Mouse (Mus musculus): ENCODE measurements around the gene Hdhd3. TPM values are rescaled to one million over a fixed set of nuclear protein-coding genes. Genes with fewer than 3 reads are reported as not detected.

Gene Hdhd3
- polyA plus RNA-seq, 1 experiment from 2014 or later: 21.2 TPM

GRCm38 (mm10) chr4:62516579-62516978 is 13.3 kb upstream of the Hdhd3 start:
- H3K27me3 ChIP-seq (ENCODE audit: control insufficient read depth, insufficient read depth, low read length): no peaks in the 10 kb centered on the region
- H3K4me2 ChIP-seq (replicated peaks; ENCODE audit: low read depth, low read length): peak overlapping the region; percentile 11; the same call in 1 of the 2 replicates
- no peak overlapping the region for H3K4me3 ChIP-seq (ENCODE audit: low read depth, low read length)
- H3K9me3 ChIP-seq (ENCODE audit: control insufficient read depth, low read depth, low read length): no peaks in the 10 kb centered on the region
- peak; percentile 66; the same call in 1 of the 2 replicates for ATAC-seq (ENCODE audit: insufficient number of reproducible peaks, insufficient read depth, low FRiP score, low read depth)
- no peak overlapping the region for H3K9ac ChIP-seq (replicated peaks; ENCODE audit: low read depth, low read length)
- peaks cover 24% of the 10 kb centered on the region for H3K36me3 ChIP-seq (ENCODE audit: control insufficient read depth, insufficient read depth, low read length)
- peaks cover 30% of the 10 kb centered on the region for H3K4me1 ChIP-seq (ENCODE audit: control insufficient read depth, insufficient read depth, low read length)
- peak overlapping the region; percentile 45; the same call in 1 of the 2 replicates for H3K27ac ChIP-seq (ENCODE audit: low read length)
- 71% methylated on average over 1 of the region's 1 CpGs for WGBS

DNA sequence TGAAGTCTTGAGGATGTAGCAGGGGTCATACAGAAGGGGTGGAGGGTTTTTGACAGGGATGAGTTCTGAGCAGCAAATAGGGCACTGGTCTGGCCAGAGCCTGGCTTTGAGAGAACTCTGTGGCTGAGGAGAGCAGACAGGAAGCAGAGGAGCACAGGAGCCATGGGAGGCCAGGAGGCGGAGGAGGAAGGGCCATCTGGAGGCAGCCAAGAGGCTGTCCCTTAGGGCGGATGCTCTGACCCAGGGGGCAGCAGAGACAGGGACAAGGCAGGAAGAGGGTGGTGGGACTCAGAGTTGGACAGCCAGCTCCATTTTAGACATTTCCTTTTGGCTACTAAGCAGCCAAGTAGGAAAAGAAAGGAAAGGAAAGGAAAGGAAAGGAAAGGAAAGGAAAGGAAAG is 12.8 kb upstream of the Hdhd3 start:
- WGBS: 35% methylated on average over 2 of the region's 2 CpGs
- Histone ChIP-seq H3K27ac (ENCODE audit: low read length) (peak overlapping the region; percentile 45; the same call in 1 of the 2 replicates), H3K36me3 (ENCODE audit: control insufficient read depth, insufficient read depth, low read length) (peaks cover 28% of the 10 kb centered on the region), H3K9ac (replicated peaks; ENCODE audit: low read depth, low read length) (no peak overlapping the region), H3K27me3 (ENCODE audit: control insufficient read depth, insufficient read depth, low read length) (no peaks in the 10 kb centered on the region), H3K4me1 (ENCODE audit: control insufficient read depth, insufficient read depth, low read length) (peaks cover 30% of the 10 kb centered on the region), H3K4me3 (ENCODE audit: low read depth, low read length) (no peak overlapping the region), H3K4me2 (replicated peaks; ENCODE audit: low read depth, low read length) (peak overlapping the region; percentile 11; the same call in 1 of the 2 replicates), H3K9me3 (ENCODE audit: control insufficient read depth, low read depth, low read length) (no peaks in the 10 kb centered on the region)
- no peak for ATAC-seq (ENCODE audit: insufficient number of reproducible peaks, insufficient read depth, low FRiP score, low read depth)

GRCm38 (mm10) chr4:62515490-62515889 is 12.2 kb upstream of the Hdhd3 start:
- H3K27ac ChIP-seq (ENCODE audit: low read length): peak overlapping the region; percentile 6; the same call in 1 of the 2 replicates

GRCm38 (mm10) chr4:62514995-62515394 is 11.7 kb upstream of the Hdhd3 start:
- Histone ChIP-seq H3K27me3 (ENCODE audit: control insufficient read depth, insufficient read depth, low read length) (no peaks in the 10 kb centered on the region), H3K9ac (replicated peaks; ENCODE audit: low read depth, low read length) (no peak overlapping the region), H3K4me2 (replicated peaks; ENCODE audit: low read depth, low read length) (no peak overlapping the region), H3K9me3 (ENCODE audit: control insufficient read depth, low read depth, low read length) (no peaks in the 10 kb centered on the region), H3K4me1 (ENCODE audit: control insufficient read depth, insufficient read depth, low read length) (peaks cover 30% of the 10 kb centered on the region), H3K36me3 (ENCODE audit: control insufficient read depth, insufficient read depth, low read length) (peaks cover 38% of the 10 kb centered on the region), H3K27ac (ENCODE audit: low read length) (no peak overlapping the region; the same call in 1 of the 2 replicates), H3K4me3 (ENCODE audit: low read depth, low read length) (no peak overlapping the region)
- 83% methylated on average over 7 of the region's 7 CpGs for WGBS
- no peak for ATAC-seq (ENCODE audit: insufficient number of reproducible peaks, insufficient read depth, low FRiP score, low read depth)

More at GRCm38 (mm10) chr4:62515490-62515889, 12.2 kb upstream of the Hdhd3 start:
- 69% methylated on average over 3 of the region's 3 CpGs for WGBS
- Histone ChIP-seq H3K36me3 (ENCODE audit: control insufficient read depth, insufficient read depth, low read length) (peaks cover 34% of the 10 kb centered on the region), H3K9ac (replicated peaks; ENCODE audit: low read depth, low read length) (no peak overlapping the region), H3K9me3 (ENCODE audit: control insufficient read depth, low read depth, low read length) (no peaks in the 10 kb centered on the region), H3K4me2 (replicated peaks; ENCODE audit: low read depth, low read length) (no peak overlapping the region), H3K27me3 (ENCODE audit: control insufficient read depth, insufficient read depth, low read length) (no peaks in the 10 kb centered on the region), H3K4me3 (ENCODE audit: low read depth, low read length) (no peak overlapping the region), H3K4me1 (ENCODE audit: control insufficient read depth, insufficient read depth, low read length) (peaks cover 30% of the 10 kb centered on the region)
- ATAC-seq (ENCODE audit: insufficient number of reproducible peaks, insufficient read depth, low FRiP score, low read depth): no peak

GRCm38 (mm10) chr4:62513998-62514506 is 10.8 kb upstream of the Hdhd3 start:
- Histone ChIP-seq H3K9me3 (ENCODE audit: control insufficient read depth, low read depth, low read length) (no peaks in the 10 kb centered on the region), H3K27me3 (ENCODE audit: control insufficient read depth, insufficient read depth, low read length) (no peaks in the 10 kb centered on the region), H3K9ac (replicated peaks; ENCODE audit: low read depth, low read length) (no peak overlapping the region), H3K4me2 (replicated peaks; ENCODE audit: low read depth, low read length) (no peak overlapping the region), H3K4me3 (ENCODE audit: low read depth, low read length) (no peak overlapping the region), H3K4me1 (ENCODE audit: control insufficient read depth, insufficient read depth, low read length) (peaks cover 30% of the 10 kb centered on the region), H3K36me3 (ENCODE audit: control insufficient read depth, insufficient read depth, low read length) (peaks cover 47% of the 10 kb centered on the region), H3K27ac (ENCODE audit: low read length) (no peak overlapping the region)
- ATAC-seq (ENCODE audit: insufficient number of reproducible peaks, insufficient read depth, low FRiP score, low read depth): no peak
- WGBS: 56% methylated on average over 11 of the region's 11 CpGs

DNA sequence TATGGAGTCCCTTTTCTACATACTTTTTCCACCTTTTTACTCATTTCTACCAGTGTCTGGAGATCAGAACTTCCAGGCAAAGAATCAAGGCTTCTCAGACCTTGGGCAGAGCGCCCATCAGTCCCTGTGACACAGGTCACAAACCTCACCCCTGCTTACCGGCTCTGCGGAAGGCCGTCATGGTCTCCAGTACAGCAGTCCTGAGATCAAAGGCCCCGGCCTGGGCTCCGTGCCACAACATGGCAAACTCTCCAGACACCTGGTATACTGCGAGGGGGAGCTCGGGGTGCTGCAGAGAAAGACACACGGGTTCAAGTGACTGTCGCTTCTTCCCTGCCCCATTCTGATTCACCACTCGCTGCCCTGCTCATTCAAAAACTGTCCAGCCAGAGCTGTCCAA is 6.7 kb upstream of the Hdhd3 start:
- no peak for ATAC-seq (ENCODE audit: insufficient number of reproducible peaks, insufficient read depth, low FRiP score, low read depth)
- Histone ChIP-seq H3K9me3 (ENCODE audit: control insufficient read depth, low read depth, low read length) (no peaks in the 10 kb centered on the region), H3K27me3 (ENCODE audit: control insufficient read depth, insufficient read depth, low read length) (no peaks in the 10 kb centered on the region), H3K4me1 (ENCODE audit: control insufficient read depth, insufficient read depth, low read length) (peaks cover 3% of the 10 kb centered on the region; the same call in 1 of the 2 replicates), H3K4me3 (ENCODE audit: low read depth, low read length) (no peak overlapping the region), H3K4me2 (replicated peaks; ENCODE audit: low read depth, low read length) (no peak overlapping the region), H3K36me3 (ENCODE audit: control insufficient read depth, insufficient read depth, low read length) (peaks cover 65% of the 10 kb centered on the region), H3K27ac (ENCODE audit: low read length) (no peak overlapping the region), H3K9ac (replicated peaks; ENCODE audit: low read depth, low read length) (no peak overlapping the region)
- WGBS: 89% methylated on average over 11 of the region's 11 CpGs

GRCm38 (mm10) chr4:62508839-62509238 is 5.6 kb upstream of the Hdhd3 start:
- WGBS: 91% methylated on average over 5 of the region's 5 CpGs

DNA sequence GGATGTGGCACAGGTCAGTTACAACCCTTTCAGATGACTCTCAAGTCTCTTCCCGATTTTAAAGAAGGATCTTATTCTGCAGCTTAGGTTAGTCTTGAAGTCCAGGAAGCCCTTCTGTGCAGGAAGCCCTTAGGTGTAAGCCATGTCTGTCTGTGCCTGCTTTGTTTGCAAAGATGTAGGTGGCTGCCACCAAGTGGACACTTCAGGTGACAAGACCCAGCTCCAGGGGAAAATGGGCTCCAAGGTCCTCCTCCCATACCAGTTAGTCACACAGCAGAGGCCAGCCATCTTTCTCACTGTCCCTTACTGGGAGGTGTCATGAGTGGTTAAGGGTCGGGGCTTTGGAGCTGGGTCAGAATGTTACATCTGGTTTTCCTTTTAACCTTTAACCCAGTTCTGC is 3.5 kb upstream of the Hdhd3 start:
- Histone ChIP-seq H3K9me3 (ENCODE audit: control insufficient read depth, low read depth, low read length) (no peaks in the 10 kb centered on the region), H3K27ac (ENCODE audit: low read length) (no peak overlapping the region), H3K4me3 (ENCODE audit: low read depth, low read length) (no peak overlapping the region), H3K4me2 (replicated peaks; ENCODE audit: low read depth, low read length) (no peak overlapping the region), H3K36me3 (ENCODE audit: control insufficient read depth, insufficient read depth, low read length) (peaks cover 44% of the 10 kb centered on the region), H3K27me3 (ENCODE audit: control insufficient read depth, insufficient read depth, low read length) (no peaks in the 10 kb centered on the region), H3K4me1 (ENCODE audit: control insufficient read depth, insufficient read depth, low read length) (no peaks in the 10 kb centered on the region), H3K9ac (replicated peaks; ENCODE audit: low read depth, low read length) (no peak overlapping the region)
- ATAC-seq (ENCODE audit: insufficient number of reproducible peaks, insufficient read depth, low FRiP score, low read depth): no peak
- 67% methylated on average over 2 of the region's 2 CpGs for WGBS

More at GRCm38 (mm10) chr4:62508839-62509238, 5.6 kb upstream of the Hdhd3 start:
- Histone ChIP-seq H3K4me2 (replicated peaks; ENCODE audit: low read depth, low read length) (no peak overlapping the region), H3K9ac (replicated peaks; ENCODE audit: low read depth, low read length) (no peak overlapping the region), H3K4me3 (ENCODE audit: low read depth, low read length) (no peak overlapping the region), H3K9me3 (ENCODE audit: control insufficient read depth, low read depth, low read length) (no peaks in the 10 kb centered on the region), H3K27me3 (ENCODE audit: control insufficient read depth, insufficient read depth, low read length) (no peaks in the 10 kb centered on the region), H3K36me3 (ENCODE audit: control insufficient read depth, insufficient read depth, low read length) (peaks cover 62% of the 10 kb centered on the region), H3K27ac (ENCODE audit: low read length) (no peak overlapping the region), H3K4me1 (ENCODE audit: control insufficient read depth, insufficient read depth, low read length) (no peaks in the 10 kb centered on the region)
- ATAC-seq (ENCODE audit: insufficient number of reproducible peaks, insufficient read depth, low FRiP score, low read depth): no peak

GRCm38 (mm10) chr4:62505991-62506390 is 2.7 kb upstream of the Hdhd3 start:
- Histone ChIP-seq H3K9me3 (ENCODE audit: control insufficient read depth, low read depth, low read length) (no peaks in the 10 kb centered on the region), H3K36me3 (ENCODE audit: control insufficient read depth, insufficient read depth, low read length) (peaks cover 37% of the 10 kb centered on the region), H3K27ac (ENCODE audit: low read length) (no peak overlapping the region), H3K4me1 (ENCODE audit: control insufficient read depth, insufficient read depth, low read length) (0 out of 2 replicates have a peak, but pooled peaks cover under 1% of the 10 kb centered on the region), H3K27me3 (ENCODE audit: control insufficient read depth, insufficient read depth, low read length) (no peaks in the 10 kb centered on the region), H3K4me2 (replicated peaks; ENCODE audit: low read depth, low read length) (no peak overlapping the region), H3K9ac (replicated peaks; ENCODE audit: low read depth, low read length) (no peak overlapping the region), H3K4me3 (ENCODE audit: low read depth, low read length) (no peak overlapping the region)
- 83% methylated on average over 3 of the region's 3 CpGs for WGBS
- no peak for ATAC-seq (ENCODE audit: insufficient number of reproducible peaks, insufficient read depth, low FRiP score, low read depth)

All from stomach, embryonic 14.5 days (tissue).